Comparison of ENCODE assay signal across 8 mouse cellular contexts in the genomic region with DNA sequence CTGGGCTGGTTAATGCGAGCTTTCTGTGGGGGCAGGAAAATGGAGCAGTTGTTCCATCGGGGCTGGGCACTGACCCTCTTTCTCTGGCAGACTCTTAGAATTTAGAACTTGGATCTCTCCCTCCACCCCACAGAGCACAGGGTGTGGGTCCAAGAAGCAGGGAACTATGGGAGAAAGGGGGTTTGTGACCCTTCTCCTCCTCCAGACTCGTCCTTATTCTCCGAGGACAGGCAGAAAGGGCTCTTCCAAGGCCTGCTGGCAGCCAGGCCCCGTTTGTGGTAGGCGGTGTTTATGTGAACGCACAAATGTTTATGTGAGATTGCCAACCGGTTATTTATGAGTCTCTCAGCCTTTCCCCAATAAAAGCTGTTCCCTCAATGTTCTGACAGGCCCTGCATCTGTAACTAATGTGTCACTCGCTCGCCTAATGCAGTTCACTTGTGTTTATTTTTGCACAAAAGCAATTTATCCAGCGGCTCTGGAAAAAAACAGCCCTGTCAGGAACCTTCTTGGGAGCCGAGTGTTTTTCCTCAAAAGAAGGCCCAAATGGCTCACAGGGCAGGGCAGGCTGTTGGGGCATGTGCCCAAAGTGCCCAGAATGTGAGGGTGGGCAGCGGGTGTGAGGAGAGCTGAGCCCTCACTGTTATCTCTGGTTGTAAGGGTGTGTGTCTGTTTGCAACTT. TPM values are rescaled to one million over a fixed set of nuclear protein-coding genes. Genes with fewer than 3 reads are reported as not detected.
DNase-seq lines count a peak whose midpoint lies in the region; ATAC-seq and TF ChIP-seq lines count a peak whose summit lies in the region.

No protein-coding gene starts in this region.

- peak overlapping the region; percentile 12; the same call in 1 of the 2 replicates for H3K4me2 ChIP-seq in limb, embryonic 13.5 days (replicated peaks)

- no peak overlapping the region for H3K4me3 ChIP-seq in kidney, adult 2 months (ENCODE audit: insufficient read depth, low read depth, low read length)
- no peak overlapping the region for H3K4me3 ChIP-seq in limb, embryonic 13.5 days

- no peak for TF ChIP-seq CTCF in kidney, adult 2 months (conservative IDR thresholded peaks at IDR 0.05; ENCODE audit: insufficient read depth, insufficient read length, low read depth, low read length)

- peak; percentile 47 for DNase-seq in adrenal gland, postnatal 14 days
- DNase-seq in adrenal gland, adult 2 months: no peak
- peak; percentile 52 for DNase-seq in urinary bladder, adult 2 months (ENCODE audit: low spot score)
- no peak for DNase-seq in urinary bladder, postnatal 25 days (ENCODE audit: low spot score)
- peak; percentile 49 for DNase-seq in kidney, adult 2 months
- DNase-seq in ovary, adult 18-20 months (ENCODE audit: low spot score): peak; percentile 76
- DNase-seq in retina, embryonic 14.5 days (ENCODE audit: low spot score): no peak

- no peak for TF ChIP-seq POLR2A in kidney, adult 2 months (IDR thresholded peaks at IDR 0.05; ENCODE audit: low read depth, low read length)

- no peaks in the 10 kb centered on the region for H3K36me3 ChIP-seq in kidney, adult 2 months (ENCODE audit: control insufficient read depth, insufficient read depth, low read length)
- H3K36me3 ChIP-seq in limb, embryonic 13.5 days: no peaks in the 10 kb centered on the region

- peak overlapping the region; percentile 31 for H3K27ac ChIP-seq in kidney, adult 2 months (ENCODE audit: insufficient read depth, low read depth, low read length)
- peak overlapping the region; percentile 83 for H3K27ac ChIP-seq in limb, embryonic 13.5 days

- H3K27me3 ChIP-seq in kidney, adult 2 months (replicated peaks; ENCODE audit: control insufficient read depth, insufficient read depth, low read length): no peaks in the 10 kb centered on the region
- H3K27me3 ChIP-seq in limb, embryonic 13.5 days: no peaks in the 10 kb centered on the region

- no peaks in the 10 kb centered on the region for H3K9me3 ChIP-seq in limb, embryonic 13.5 days

- ATAC-seq in limb, embryonic 13.5 days (ENCODE audit: low FRiP score, low read depth): peak; percentile 45; the same call in 1 of the 2 replicates

- WGBS in kidney, adult 2 months: 59% methylated on average over 13 of the region's 13 CpGs
- WGBS in limb, embryonic 13.5 days: 15% methylated on average over 13 of the region's 13 CpGs

- no peaks in the 10 kb centered on the region for H3K4me1 ChIP-seq in kidney, adult 2 months (ENCODE audit: control insufficient read depth, insufficient read depth, low read length)
- H3K4me1 ChIP-seq in limb, embryonic 13.5 days: peaks cover 52% of the 10 kb centered on the region

- H3K9ac ChIP-seq in limb, embryonic 13.5 days: peak overlapping the region; percentile 8; the same call in 1 of the 2 replicates

RNA-seq across cellular contexts. Expression of gene Haao, which starts 42.1 kb away (rescaled TPM):
- total RNA-seq in adrenal gland, postnatal 14 days (2021): 6.8 and 27.0 TPM in 2 replicates
- total RNA-seq in adrenal gland, adult 2 months (2021): 1 to 10 TPM; 1.2 to 1.7 TPM
- 1.6 and 1.8 TPM in 2 replicates for polyA plus RNA-seq in adrenal gland, adult 2 months (2012; rRNA removed)
- polyA plus RNA-seq in urinary bladder, adult 2 months (2012; rRNA removed): 0.69 and 0.81 TPM in 2 replicates
- polyA plus RNA-seq in kidney, adult 2 months (2012; rRNA removed): 201 and 213 TPM in 2 replicates
- 1.3 TPM in 2 replicates for polyA plus RNA-seq in limb, embryonic 13.5 days (2015; fragmentation: Nextera tagmentation; extraction: Ambion mirVana)

Comparison
In these comparisons a context has a peak if more than half of its experiments do, and no peak if none do; other contexts are left out.
1. DNase-seq: peak in adrenal gland, postnatal 14 days (single experiment), urinary bladder, adult 2 months (single experiment), kidney, adult 2 months (single experiment) and ovary, adult 18-20 months (single experiment); none in adrenal gland, adult 2 months (single experiment), urinary bladder, postnatal 25 days (single experiment) and retina, embryonic 14.5 days (single experiment).
2. RNA of gene Haao, which starts 42.1 kb away (polyA plus RNA-seq): 201 to 213 TPM in kidney, adult 2 months; 1.6 to 1.8 TPM in adrenal gland, adult 2 months, 1.3 TPM in limb, embryonic 13.5 days and 0.69 to 0.81 TPM in urinary bladder, adult 2 months; every median in the first group is over 10 times any median in the second.